Mouse (Mus musculus) midbrain, embryonic 14.5 days (tissue): ENCODE measurements around the gene Trhde. TPM values are rescaled to one million over a fixed set of nuclear protein-coding genes. Genes with fewer than 3 reads are reported as not detected.

Source experiments
- ATAC-seq: fragments of 200-750 bp; cut with Nextera tagmentation; 2 replicates; pipeline ENCODE4 v1.8.0; 2017; ENCODE audit warnings: moderate number of reproducible peaks, moderate library complexity; ENCODE audit not compliant: low FRiP score, low TSS enrichment
- DNase-seq: peaks from one replicate; pipeline ENCODE4 v3.0.0-alpha.2; 2015
- H3K27ac ChIP-seq: fragments of 300-500 bp; sonication (generic); replicated peaks from 2 replicates; pipeline ENCODE4 v1.5.1; 2014; ENCODE audit warnings: mild to moderate bottlenecking, low read depth, low read length, moderate library complexity
- H3K27me3 ChIP-seq: fragments of 300-500 bp; sonication (generic); 2 replicates; pipeline ENCODE4 v1.6.1; 2014; ENCODE audit warnings: low read length, control low read depth, mixed read lengths; ENCODE audit not compliant: control insufficient read depth, insufficient read depth
- H3K36me3 ChIP-seq: fragments of 300-500 bp; sonication (generic); 2 replicates; pipeline ENCODE4 v1.6.1; 2014; ENCODE audit warnings: low read length, control low read depth; ENCODE audit not compliant: control insufficient read depth, insufficient read depth
- H3K4me1 ChIP-seq: fragments of 300-500 bp; sonication (generic); 2 replicates; pipeline ENCODE4 v1.6.1; 2014; ENCODE audit warnings: mild to moderate bottlenecking, antibody characterized with exemption, low read length, control low read depth; ENCODE audit not compliant: control insufficient read depth, insufficient read depth
- H3K4me2 ChIP-seq: fragments of 300-500 bp; sonication (generic); 2 replicates; pipeline ENCODE4 v1.6.1; 2014; ENCODE audit warnings: mild to moderate bottlenecking, low read length, moderate library complexity
- H3K4me3 ChIP-seq: fragments of 300-500 bp; sonication (generic); replicated peaks from 2 replicates; pipeline ENCODE4 v1.5.1; 2014; ENCODE audit warnings: low read depth, low read length
- H3K9ac ChIP-seq: fragments of 300-500 bp; sonication (generic); replicated peaks from 2 replicates; pipeline ENCODE4 v1.6.1; 2014; ENCODE audit warnings: mild to moderate bottlenecking, low read length, moderate library complexity
- H3K9me3 ChIP-seq: fragments of 300-500 bp; sonication (generic); 2 replicates; pipeline ENCODE4 v1.6.1; 2016; ENCODE audit warnings: low read length, control low read depth, mixed read lengths; ENCODE audit not compliant: control insufficient read depth
- WGBS: fragments of 180-500 bp; shearing (Covaris S2); extraction: QIAGEN DNeasy Blood & Tissue Kit; methylation state at CpG from one replicate; pipeline ENCODE4 v1.1.7; 2014; 5-methylcytosine and 5-hydroxymethylcytosine counted together
- polyA plus RNA-seq: library from polyadenylated mRNA; unstranded; fragments of >200 nt; fragmentation: Nextera tagmentation; extraction: Ambion mirVana; gene quantifications from 2 replicates; pipeline ENCODE4 v1.2.1, GENCODE M21; 2014

The Trhde gene
- polyA plus RNA-seq, 1 experiment from 2014 or later: 5.4 TPM

- ATAC-seq (no peak), DNase-seq (no peak)
- Histone ChIP-seq H3K4me1 (no peaks in the 10 kb centered on the region), H3K27ac (no peak overlapping the region), H3K9ac (no peak overlapping the region), H3K4me2 (no peak overlapping the region), H3K9me3 (no peaks in the 10 kb centered on the region), H3K36me3 (no peaks in the 10 kb centered on the region), H3K27me3 (no peaks in the 10 kb centered on the region), H3K4me3 (no peak overlapping the region)
- 85% methylated on average over 9 of the region's 9 CpGs for WGBS
Observed at GRCm38 (mm10) chr10:114758614-114759013, 43.5 kb downstream of the Trhde start.

- no peak overlapping the region for H3K4me3 ChIP-seq
- no peak overlapping the region for H3K4me2 ChIP-seq
- H3K9ac ChIP-seq: no peak overlapping the region
- DNase-seq: no peak
- H3K27me3 ChIP-seq: no peaks in the 10 kb centered on the region
- H3K4me1 ChIP-seq: no peaks in the 10 kb centered on the region
- no peak for ATAC-seq
- H3K36me3 ChIP-seq: no peaks in the 10 kb centered on the region
- H3K9me3 ChIP-seq: no peaks in the 10 kb centered on the region
- WGBS: 86% methylated on average over 15 of the region's 15 CpGs
- no peak overlapping the region for H3K27ac ChIP-seq
Observed at GRCm38 (mm10) chr10:114742755-114743705, 59.1 kb downstream of the Trhde start.

DNA sequence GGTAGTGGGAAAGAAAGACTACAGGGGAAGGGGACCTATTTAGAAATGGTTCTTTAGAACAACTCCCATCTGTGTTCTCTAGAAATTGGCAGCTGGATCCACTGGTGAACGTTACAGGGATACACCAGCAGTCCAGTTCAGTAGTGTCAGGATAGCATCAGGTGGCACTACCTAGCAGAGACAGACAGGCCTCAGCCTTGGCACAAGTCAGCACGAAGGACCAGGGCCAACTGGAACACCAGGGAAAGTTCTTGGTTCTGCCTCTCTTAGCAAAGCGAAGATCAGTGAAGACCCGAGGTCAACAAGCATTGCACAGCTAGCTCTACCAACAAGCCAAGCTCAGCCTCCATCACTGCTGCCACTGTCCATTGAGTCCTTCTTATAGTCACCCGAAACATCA lies 62.2 kb downstream of the Trhde start:
- Histone ChIP-seq H3K9me3 (no peaks in the 10 kb centered on the region), H3K4me2 (no peak overlapping the region), H3K27me3 (no peaks in the 10 kb centered on the region), H3K9ac (no peak overlapping the region), H3K4me1 (no peaks in the 10 kb centered on the region), H3K36me3 (no peaks in the 10 kb centered on the region), H3K27ac (no peak overlapping the region), H3K4me3 (no peak overlapping the region)
- DNase-seq: no peak
- no peak for ATAC-seq
- WGBS: 86% methylated on average over 5 of the region's 5 CpGs

DNA sequence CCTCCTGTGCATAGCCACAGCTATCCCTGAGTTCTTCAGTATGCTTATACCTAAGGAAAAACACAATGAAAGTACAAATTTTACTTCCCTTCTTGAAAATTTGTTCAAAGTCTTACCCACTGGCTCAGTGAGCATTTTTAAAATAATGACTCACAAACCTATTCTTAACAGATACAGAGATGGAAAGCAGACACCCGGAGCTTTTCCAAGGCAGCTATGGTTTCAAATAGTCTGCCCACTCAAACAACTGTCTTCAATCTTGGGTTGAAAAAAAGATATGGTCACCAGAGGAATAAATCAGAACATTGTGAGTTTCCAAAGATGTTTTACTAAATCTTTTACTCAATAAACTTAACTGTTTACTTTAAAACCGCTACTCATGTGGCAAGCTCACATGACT lies 64.5 kb downstream of the Trhde start:
- Histone ChIP-seq H3K9ac (no peak overlapping the region), H3K36me3 (no peaks in the 10 kb centered on the region), H3K4me2 (no peak overlapping the region), H3K4me3 (no peak overlapping the region), H3K27me3 (no peaks in the 10 kb centered on the region), H3K4me1 (no peaks in the 10 kb centered on the region), H3K9me3 (no peaks in the 10 kb centered on the region), H3K27ac (no peak overlapping the region)
- ATAC-seq: no peak
- DNase-seq: no peak
- WGBS: 93% methylated on average over 2 of the region's 2 CpGs

DNA sequence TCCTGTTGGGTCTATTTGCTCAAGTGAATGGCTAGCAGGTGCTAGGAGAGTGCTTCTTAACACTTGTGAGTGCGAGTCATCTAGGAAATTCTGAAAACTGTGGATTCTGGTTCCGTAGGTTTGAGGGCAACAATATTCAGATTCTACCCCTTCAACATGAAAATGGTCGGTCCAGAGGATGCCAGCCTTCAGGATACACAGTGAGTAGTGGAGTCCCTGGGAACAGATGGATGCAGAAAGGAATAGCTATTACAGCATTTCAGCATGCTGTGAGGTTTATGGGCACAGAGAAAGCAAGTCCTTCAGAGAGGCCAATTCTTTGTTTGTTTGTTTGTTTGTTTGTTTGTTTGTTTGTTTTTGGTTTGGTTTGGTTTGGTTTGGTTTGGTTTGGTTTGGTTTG lies 65.7 kb downstream of the Trhde start:
- no peaks in the 10 kb centered on the region for H3K4me1 ChIP-seq
- H3K27me3 ChIP-seq: no peaks in the 10 kb centered on the region
- H3K36me3 ChIP-seq: no peaks in the 10 kb centered on the region
- no peak overlapping the region for H3K4me2 ChIP-seq
- 86% methylated on average over 3 of the region's 3 CpGs for WGBS
- H3K9ac ChIP-seq: no peak overlapping the region
- H3K9me3 ChIP-seq: no peaks in the 10 kb centered on the region
- no peak overlapping the region for H3K4me3 ChIP-seq
- H3K27ac ChIP-seq: no peak overlapping the region
- no peak for DNase-seq
- no peak for ATAC-seq

- no peak overlapping the region for H3K4me3 ChIP-seq
- ATAC-seq (no peak; the same call in 1 of the 2 replicates), DNase-seq (peak; percentile 20)
- no peaks in the 10 kb centered on the region for H3K27me3 ChIP-seq
- no peaks in the 10 kb centered on the region for H3K9me3 ChIP-seq
- 77% methylated on average over 5 of the region's 5 CpGs for WGBS
- no peaks in the 10 kb centered on the region for H3K4me1 ChIP-seq
- no peak overlapping the region for H3K4me2 ChIP-seq
- H3K36me3 ChIP-seq: no peaks in the 10 kb centered on the region
- no peak overlapping the region for H3K27ac ChIP-seq
- H3K9ac ChIP-seq: no peak overlapping the region
Observed at GRCm38 (mm10) chr10:114735678-114736077, 66.4 kb downstream of the Trhde start.

GRCm38 (mm10) chr10:114735111-114735510 lies 67.0 kb downstream of the Trhde start:
- Histone ChIP-seq H3K9ac (no peak overlapping the region), H3K36me3 (no peaks in the 10 kb centered on the region), H3K4me3 (no peak overlapping the region), H3K4me1 (no peaks in the 10 kb centered on the region), H3K27ac (no peak overlapping the region), H3K27me3 (no peaks in the 10 kb centered on the region), H3K4me2 (no peak overlapping the region), H3K9me3 (no peaks in the 10 kb centered on the region)
- DNase-seq (no peak), ATAC-seq (no peak)
- WGBS: 95% methylated on average over 2 of the region's 2 CpGs

- H3K27ac ChIP-seq: no peak overlapping the region
- H3K9ac ChIP-seq: no peak overlapping the region
- H3K36me3 ChIP-seq: no peaks in the 10 kb centered on the region
- ATAC-seq (no peak), DNase-seq (peak; percentile 37)
- H3K9me3 ChIP-seq: no peaks in the 10 kb centered on the region
- no peak overlapping the region for H3K4me2 ChIP-seq
- H3K27me3 ChIP-seq: no peaks in the 10 kb centered on the region
- WGBS: 80% methylated on average over 2 of the region's 2 CpGs
- H3K4me1 ChIP-seq: no peaks in the 10 kb centered on the region
- H3K4me3 ChIP-seq: no peak overlapping the region
Observed at GRCm38 (mm10) chr10:114725591-114725990, 76.5 kb downstream of the Trhde start.

DNA sequence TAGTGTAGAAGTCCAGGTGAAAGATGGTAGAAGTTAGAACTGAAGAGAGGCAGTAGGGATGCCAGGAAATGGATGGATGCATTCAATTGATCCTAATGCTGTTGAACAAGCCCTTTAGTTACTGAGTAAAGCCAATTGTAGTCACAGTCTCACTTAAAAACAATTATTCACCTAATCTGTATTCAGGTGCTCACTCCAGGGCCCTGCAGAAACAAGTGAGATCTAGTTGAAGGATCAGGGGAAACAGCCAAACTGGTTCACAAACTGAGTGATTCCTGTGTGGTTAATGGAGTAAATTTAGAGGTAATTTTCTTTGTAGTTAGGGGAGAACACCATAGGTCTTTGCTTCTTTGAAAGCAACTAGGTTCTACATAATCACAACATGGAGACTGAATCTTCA lies 100.3 kb downstream of the Trhde start:
- H3K9me3 ChIP-seq: no peaks in the 10 kb centered on the region
- H3K4me3 ChIP-seq: no peak overlapping the region
- no peak overlapping the region for H3K27ac ChIP-seq
- H3K4me2 ChIP-seq: no peak overlapping the region
- no peaks in the 10 kb centered on the region for H3K36me3 ChIP-seq
- H3K27me3 ChIP-seq: no peaks in the 10 kb centered on the region
- ATAC-seq (no peak), DNase-seq (no peak)
- no peaks in the 10 kb centered on the region for H3K4me1 ChIP-seq
- H3K9ac ChIP-seq: no peak overlapping the region
